Mouse (Mus musculus) testis, adult 10 weeks (tissue): ENCODE measurements around the gene Ltk. TPM values are rescaled to one million over a fixed set of nuclear protein-coding genes. Genes with fewer than 3 reads are reported as not detected.

ENCODE experiments used
- polyA plus RNA-seq: library from polyadenylated mRNA; stranded (reverse); fragments of 350-450 nt; fragmentation: Illumina TruSeq; extraction: RNeasy Lipid Tissue Mini Kit (QIAGEN cat#74804); gene quantifications from one replicate; pipeline ENCODE4 v1.2.3, GENCODE M21; 2014; ENCODE audit warnings: low read depth, low replicate concordance

The Ltk gene
- not detected for polyA plus RNA-seq

DNA sequence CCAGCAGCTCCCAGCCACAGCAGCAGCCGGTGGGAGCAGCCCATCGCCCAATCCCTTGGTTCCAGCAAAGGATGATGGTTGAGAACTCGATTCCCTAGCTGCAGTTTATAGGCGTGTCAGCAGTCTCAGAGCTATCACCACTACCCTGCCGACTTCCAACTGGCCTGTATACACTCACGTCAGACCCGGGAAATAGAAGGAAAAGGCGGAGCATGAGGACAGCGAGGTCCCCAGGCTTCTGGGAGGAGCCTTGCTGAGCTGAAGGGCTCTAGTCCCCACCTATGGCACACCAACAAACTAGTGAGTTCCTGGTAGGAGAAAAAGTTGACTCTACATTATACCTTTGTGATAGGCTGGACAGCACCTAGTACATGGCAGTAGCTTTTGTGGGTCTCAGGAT, at the start of gene Ltk:
TSS of gene Ltk (minus strand) at position 181 of the 400 bp plus-strand sequence.

DNA sequence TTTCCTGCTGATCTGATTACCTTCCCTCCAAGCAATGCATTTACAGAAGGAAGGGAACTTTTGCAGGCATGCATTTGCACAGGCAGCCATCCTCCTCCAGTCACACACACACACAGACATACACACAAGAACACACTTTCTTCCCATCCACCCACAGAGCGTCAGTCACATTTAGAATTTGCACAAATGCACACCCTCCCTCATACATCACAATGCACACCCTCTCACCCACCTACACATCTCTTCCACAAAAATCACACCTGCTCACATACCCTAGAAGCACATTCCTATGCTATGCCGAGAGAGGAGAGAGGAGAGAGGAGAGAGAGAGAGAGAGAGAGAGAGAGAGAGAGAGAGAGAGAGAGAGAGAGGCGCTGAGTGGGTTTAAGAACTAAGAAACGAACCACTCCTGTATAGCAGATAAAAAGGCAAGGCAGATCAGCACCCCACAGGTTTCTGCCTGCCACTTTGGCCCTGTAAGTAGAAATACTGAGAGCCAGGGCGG, 37.1 kb upstream of the Ltk start, which contains the start of gene Tyro3:
TSS of gene Tyro3 (plus strand) at position 455 of the 505 bp plus-strand sequence.

DNA sequence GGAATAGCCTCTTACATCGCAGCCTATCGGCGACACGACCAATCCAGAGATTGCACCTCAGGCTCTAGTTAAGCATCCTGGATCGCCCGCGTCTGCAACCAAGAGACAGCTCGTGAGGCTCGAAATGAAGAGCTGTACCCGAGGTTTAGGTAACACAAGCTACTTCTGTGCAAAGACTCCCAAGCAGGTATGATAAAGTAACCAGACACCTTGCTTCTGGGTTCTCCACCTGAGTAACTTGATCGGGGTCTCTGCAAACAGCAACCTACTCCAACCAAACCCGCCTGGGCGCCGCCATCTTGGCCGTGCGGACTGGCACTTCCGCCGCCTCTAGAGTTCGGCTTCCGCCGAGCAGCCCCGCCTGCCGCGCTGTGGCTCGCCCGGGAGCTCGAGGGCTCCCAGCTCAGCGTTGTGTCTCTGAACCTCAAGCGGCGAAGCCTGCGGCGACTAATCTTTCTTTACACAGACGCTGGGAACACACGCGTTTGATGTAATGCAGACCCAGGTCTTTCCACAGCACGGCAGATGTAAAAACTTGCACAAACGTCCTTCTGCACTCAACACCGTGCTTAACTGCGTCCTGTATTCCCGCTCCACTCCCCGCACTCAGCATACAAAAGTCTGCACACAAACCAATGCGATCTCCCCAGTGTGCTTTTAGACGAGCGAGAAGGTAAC, 27.1 kb upstream of the Ltk start, which contains the start of gene Rpap1:
TSS of gene Rpap1 (minus strand) at position 332 of the 678 bp plus-strand sequence.

DNA sequence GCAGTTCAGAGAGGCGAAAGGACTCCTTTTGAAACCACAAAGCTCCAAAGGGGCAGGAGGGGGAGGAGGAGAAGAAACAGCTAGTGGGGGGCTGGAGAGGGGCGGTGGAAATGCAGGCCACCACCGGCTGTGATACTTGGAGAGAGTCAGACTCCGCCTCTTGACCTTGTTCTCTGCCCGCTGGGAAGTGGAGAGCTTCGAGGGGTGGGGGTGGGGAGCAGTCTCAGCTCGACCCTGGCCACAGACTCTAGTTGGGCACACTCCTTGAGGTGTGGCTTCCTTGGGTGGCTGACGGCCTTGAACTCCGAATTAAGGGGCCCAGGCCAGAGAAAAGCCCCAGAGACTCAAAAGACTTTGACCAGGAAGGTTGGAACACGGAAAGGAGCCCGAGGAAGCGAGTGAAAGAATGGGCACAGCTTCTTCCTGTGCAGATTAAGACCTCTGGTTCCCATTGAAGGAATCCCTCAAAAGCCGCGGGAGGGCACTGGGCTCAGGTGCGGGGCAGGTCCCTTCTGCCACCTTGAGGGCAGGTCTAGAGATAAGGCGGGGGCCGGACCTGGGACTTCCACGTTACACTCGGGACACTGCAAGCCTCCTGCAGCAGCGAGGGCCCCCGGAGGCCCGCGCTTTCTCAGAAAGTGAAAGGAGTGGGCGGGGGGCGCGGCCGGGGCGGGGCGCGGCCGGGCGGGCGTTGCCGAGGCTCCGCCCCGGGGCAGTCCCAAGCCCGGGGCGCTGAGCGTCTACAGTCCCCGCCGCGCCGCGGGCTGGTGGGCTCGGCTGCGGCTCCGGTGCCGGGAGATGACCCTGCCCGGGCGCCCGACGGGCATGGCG, 18.4 kb downstream of the Ltk start, which contains the start of gene Itpka:
TSS of gene Itpka (plus strand) at position 757 of the 831 bp plus-strand sequence.

Other genes starting within 250 kb of the Ltk start
- 7.4 TPM for gene Exd1, start 212.8 kb downstream of the Ltk start, polyA plus RNA-seq
- 45.9 TPM for gene Chp1, start 212.7 kb downstream of the Ltk start, polyA plus RNA-seq
- 80.6 TPM for gene Nusap1, start 142.1 kb downstream of the Ltk start, polyA plus RNA-seq
- gene Oip5, start 142.0 kb downstream of the Ltk start, polyA plus RNA-seq: 31.1 TPM
- 44.5 TPM for gene Ndufaf1, start 97.6 kb downstream of the Ltk start, polyA plus RNA-seq
- 35.8 TPM for gene Rtf1, start 85.4 kb downstream of the Ltk start, polyA plus RNA-seq
- 0.59 TPM for gene Itpka, start 18.1 kb downstream of the Ltk start, polyA plus RNA-seq
- 1.7 TPM for gene Rpap1, start 27.1 kb upstream of the Ltk start, polyA plus RNA-seq
- gene Tyro3, start 37.3 kb upstream of the Ltk start, polyA plus RNA-seq: 3.6 TPM
- 48.0 TPM for gene Mga, start 136.8 kb upstream of the Ltk start, polyA plus RNA-seq
- gene Mapkbp1, start 212.3 kb upstream of the Ltk start, polyA plus RNA-seq: 16.6 TPM